Mouse (Mus musculus) yolk sac, embryonic 10.5 days (tissue): ENCODE results near the gene Gpat3.

Source experiments
- DNase-seq: peaks from one replicate; pipeline ENCODE4 v3.0.0-alpha.2; 2017; ENCODE audit warnings: low spot score

The Gpat3 gene

DNA sequence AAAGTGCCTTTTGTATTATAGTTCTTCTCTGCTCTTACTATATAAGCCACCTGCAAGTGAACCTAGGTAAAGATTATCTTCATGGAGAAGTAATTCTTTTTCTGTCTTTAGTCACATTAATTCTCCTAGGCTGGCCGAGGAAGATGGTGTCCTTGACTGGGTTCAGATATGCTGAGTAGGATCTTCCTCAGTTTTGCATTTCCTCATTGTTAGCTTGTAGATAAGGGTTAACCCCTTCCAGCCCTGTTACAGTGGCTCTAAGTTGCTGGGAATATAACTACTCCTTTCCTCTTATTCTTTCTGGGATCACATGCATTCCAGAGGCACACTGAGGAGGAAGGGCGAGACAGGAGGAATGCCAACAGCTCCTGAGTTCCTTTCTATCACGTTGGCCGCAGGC is 15.6 kb downstream of the Gpat3 start:
- DNase-seq = no peak

DNA sequence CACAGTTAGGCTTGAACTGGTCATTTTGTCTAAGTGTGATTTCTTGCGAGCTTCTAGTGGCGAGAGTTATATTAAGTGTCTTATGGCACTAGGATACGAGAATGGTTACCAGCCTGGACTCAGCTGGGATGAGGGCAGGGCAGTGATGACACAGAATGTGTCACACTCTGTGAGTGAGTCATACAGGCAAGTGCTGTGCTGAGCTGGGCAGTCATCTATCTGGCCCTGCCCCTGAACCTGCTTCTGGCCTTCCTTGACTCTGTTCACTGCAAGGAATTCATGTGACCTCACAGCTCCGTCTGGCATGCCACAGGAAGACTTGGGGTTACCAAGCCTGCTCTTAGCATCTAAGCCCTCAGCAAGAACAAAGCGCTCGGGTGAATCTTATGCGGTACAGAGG is 16.3 kb downstream of the Gpat3 start:
- no peak for DNase-seq

DNA sequence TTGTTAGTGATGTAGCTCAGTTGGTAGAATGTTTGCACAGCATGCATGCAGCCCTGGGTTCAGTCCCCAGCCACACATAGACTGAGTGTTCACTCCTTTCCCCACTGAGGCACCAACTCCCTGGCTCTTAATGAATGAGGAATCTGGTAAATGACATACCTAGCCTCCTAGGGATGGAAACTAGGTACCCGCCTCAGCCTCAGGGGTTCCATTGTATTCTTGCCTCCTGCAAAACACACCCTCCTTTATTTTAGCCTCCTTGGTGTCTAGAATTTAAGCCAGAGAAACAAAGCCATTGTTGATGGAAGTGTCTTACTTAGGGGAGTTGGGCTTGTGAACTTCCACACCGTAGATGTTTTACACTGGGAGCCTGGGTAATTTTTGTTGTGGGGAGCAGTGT is 17.6 kb downstream of the Gpat3 start:
- DNase-seq = no peak

DNA sequence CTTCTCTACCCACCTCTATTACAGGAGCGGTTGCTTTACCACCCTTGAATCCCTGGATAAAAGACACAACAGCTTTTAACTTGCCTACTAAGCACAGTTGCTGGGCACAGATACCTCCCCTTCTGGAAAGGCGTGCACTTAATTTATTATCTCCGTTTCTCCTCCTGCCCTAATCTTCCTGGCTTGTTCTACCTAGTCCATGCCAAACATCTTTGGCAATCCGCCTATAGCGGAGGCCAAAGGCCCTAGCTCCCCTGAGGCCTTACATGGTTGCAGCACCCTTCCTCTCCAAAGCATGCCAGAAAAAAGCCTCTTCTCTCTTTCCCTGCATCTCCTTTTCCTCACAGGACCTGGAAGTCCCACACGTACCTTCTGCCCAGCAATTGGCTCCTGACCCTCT is 18.9 kb downstream of the Gpat3 start:
- no peak for DNase-seq

DNA sequence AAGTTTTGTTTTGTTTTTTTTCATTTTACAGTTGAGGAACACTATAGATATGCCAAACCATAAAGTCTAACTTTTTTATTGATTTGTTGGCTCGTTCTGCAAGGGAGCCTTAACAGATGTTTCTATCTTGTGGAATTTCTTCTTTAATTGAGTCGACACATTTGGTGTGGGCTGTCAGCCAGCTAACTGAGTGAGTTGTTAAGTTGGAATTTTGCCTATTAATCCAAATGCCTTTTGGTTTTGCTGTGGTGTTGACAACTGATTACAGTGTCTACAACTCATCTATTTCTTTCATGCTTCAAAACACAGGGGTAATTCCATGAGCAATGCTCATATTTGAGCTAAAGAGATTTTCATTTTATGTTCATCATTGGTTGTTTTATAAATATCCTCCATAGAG is 20.7 kb downstream of the Gpat3 start:
- DNase-seq = no peak

DNA sequence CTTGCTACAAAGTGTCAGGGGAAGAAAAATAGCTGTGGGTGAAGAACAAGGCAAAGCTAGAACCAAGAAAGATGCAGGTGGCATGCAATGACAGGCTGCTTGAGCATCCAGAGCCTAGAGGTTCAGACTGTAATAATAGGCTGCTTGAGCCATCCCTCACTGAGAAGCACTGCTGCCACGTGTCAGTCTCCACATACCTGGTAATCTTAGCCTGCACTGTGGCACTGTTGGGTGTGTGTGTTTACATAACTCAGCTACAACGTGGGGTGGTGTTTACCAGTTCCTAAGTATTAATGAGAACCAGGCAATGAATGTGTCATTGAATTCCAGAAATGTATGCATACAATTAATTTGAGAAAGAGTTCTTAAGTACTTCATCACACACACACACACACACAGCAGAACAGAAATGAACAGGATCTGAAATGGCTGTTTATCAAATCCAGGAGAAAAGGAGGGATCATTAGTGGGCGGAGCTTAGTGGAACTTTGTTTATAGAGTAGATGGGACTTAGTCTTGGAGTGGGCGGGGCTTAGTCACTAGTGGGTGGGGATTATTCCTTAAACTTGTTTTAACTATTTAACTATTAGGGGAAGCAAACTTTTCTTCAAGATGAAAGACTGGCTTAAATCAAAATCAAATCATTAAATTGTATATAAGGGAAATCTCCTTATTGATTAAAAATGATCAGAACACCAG is 23.8 kb downstream of the Gpat3 start:
- no peak for DNase-seq

DNA sequence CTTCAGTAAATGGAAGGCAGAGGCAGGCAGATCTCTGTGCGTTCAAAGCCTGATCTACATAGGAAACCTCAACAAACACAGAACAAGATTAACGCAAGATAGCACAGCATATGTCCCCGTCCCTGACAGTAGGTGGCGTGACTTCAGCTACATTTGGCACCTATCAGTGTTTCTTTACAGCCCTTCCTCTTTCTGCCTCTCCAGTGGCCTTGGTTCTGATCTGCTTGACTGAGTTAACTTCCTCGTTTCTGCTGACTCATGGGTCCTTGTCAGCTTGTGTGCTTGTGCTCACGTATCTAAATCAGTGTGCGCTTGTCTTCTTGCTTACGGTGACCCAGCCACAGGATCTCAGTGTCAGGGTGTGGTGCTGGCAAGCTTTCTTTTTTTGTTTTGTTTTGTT is 26.5 kb downstream of the Gpat3 start:
- DNase-seq = no peak

DNA sequence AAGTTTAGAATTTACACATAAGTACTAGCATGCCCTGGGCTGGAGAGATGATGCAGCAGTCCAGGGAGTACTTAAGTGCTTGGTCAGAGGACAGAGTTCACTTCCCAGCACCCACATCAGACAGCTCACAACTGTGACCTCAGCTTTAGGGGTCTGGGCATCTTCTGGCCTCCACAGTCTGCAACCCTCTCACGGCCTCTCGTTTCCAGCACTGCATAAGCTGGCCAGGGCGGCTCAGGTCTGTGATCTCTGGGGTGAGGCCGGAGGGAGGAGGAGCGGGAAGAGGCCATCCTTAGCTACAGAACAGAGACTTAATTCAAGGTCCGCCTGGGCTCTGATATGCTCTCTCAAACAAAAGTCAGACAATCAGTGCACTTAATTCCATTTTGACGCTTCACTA is 29.2 kb downstream of the Gpat3 start:
- DNase-seq = no peak

DNA sequence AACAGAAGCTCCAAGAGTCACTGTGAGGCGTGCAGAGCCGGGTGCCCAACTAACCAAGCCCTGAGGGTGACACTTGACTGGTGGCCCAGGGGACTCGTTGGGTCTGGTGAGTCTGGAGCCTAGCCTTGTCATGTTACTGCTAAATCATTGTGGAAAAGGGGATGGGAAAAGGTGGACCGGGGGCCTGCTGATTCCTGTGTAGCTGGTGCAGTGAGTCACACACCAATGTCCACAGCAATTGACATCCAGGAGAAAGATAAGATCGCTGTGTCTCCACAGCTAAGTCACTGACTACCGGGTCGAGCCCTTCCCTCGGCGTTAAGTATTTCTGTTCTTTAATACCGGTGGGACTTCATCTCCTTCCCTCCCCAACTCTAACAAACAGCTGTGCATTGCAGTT is 29.7 kb downstream of the Gpat3 start:
- no peak for DNase-seq

DNA sequence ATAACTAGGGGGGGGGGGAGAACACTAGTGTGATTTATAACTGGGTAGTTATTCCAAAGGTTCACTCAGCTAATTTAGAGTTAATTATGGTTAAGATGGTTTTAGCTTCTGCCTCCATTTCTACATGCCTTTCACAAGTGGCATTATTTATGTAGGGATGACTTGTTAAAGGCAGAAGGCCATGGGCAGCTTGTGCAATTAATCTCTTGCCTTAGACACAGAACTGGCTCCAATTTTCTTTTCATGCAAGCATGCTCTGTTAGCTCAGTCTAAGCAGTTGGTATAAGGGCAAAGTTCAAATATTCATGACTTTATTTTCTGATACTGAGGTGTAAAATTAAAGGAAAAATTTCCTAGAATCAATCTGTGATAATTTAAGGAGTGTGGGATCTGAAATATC is 31.5 kb downstream of the Gpat3 start:
- no peak for DNase-seq

DNA sequence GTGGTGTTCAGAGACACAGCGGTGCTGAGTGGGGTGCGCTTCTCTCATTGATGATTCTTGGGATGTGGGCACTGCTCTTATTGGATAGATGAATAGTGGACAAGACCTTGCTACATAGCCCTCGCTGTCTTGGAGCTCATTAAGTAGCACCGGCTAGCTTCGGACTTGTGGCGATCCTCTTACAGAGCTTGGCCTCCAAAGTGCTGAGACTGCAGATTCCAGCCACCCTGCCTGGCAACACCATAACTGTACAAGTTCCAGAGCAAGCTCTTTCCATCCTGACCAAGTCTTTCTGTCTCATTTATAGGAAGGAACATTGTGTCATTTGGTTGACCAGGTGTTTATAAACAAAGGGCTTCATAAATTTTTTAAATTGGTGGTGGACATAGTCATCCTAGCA is 39.7 kb downstream of the Gpat3 start:
- DNase-seq = no peak

DNA sequence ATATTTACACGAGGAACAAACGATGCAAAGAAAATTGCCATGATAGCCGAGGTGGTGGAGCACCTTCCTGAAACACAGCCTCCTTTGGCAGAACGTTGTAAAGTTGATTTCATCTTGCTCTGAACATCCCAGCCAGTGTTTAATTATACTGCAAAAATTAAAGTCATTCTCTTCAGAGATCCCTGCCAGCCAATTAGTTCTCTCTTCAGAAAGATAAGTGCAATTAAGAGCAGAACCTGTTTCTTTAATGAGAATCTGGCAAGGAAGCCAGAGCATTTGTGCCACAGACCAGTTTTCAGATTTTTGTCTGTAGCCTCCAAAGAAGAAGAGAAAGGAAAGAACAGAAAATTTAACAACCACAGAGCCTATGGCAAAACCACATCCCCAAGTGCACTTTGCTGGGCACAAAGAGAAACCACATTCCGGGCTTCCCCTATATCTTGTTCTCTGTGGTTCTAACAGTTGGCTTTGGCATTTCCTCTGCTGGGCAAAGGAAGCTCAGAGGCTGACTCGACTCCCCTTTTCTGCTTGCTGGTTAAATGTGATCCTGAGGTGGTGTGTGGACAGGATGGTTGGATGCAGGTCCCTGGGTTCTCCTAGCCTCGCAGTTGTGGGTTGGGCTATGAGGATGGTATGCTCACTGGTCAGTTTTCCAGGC is 40.9 kb downstream of the Gpat3 start:
- no peak for DNase-seq

DNA sequence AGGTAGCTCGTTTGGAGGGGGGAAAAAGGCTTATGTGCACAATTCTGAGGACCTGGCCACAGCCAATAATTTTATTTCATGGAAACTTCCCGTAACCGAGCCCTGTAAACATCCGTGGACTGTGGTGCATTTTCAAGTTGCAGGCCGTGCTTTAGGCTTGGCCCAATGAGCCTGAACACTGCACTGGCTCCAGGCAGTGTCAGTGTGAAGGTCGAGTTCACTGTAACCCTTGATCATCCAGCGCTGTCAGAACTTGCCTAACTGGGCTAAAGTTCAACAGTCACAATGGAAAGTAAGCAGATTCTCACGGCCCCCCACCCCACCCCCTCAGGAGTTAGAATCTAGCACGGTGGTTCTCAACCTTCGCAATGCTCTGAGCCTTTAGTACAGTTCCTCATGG is 50.7 kb downstream of the Gpat3 start:
- DNase-seq = peak; percentile 20

DNA sequence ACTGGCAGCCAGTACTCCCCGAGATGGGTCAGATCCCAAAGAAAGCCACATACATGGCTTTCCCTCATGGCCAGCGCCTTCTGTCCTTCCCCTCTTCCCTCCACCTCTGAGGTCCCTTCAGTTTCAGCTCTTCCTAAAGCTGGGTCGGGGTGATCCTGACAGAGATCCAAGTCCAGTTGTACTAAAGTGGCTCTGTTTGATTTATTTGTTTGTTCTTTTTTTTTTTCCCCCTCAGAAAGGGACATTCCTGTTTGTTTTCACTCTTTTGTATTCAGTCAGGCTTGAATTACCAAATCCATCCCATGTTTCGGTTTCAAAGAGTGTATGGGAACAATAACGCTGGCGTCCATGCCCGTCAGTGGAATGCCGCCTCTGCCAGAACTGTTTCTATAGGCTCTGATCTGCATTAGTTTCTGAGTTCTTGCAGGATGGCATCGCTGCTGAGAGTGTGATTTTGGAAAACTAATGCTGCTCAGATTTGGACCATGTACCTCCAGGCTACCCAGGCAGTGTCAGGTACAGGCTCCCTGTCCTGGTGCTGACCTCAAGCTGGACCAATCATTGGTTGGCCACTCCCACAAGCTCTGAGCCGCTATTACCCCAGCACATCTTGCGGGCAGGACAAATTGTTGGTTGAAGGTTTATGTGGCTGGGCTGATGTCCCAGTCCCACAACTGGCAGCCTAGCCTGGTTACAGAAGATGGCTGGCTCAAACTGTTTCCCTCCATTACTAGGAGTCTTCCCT is 54.4 kb downstream of the Gpat3 start:
- no peak for DNase-seq

DNA sequence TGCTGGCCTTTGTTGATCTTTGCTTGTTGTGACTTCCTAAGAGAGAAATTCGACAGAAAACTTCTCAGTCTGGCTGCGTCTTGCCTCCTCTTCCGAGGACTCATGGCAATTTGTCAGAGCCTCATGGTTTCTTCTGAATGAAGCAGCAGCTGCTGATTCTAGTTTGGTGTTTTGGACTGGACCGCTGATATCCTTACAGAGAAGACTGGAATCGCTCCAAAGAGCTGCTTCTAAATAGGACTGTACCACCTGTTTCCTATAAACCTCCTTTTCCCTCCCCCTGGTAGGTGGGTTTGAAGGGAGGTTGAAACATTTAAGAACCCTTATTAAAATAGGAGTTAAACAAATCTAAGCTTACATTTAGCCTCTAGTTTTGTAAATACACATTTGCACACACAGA is 55.5 kb downstream of the Gpat3 start:
- no peak for DNase-seq

DNA sequence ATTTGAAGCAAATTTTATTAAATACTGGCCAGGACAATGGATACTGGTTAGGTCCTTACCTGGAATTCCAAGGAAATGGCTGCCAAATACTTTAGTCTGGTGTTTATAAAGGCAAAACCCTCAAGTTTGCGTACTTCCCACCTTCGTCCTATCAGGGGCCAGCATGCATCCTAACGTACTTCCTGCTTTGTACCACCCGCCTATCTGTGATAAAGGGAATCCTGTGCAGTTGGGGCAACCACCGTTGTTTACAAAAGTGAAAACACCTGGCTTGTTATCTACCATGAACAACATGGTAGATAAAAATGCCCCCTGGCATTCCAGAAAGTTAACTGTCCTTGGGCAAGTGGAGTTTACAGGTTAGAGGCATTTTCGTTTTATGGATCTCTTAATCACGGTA is 63.0 kb downstream of the Gpat3 start:
- DNase-seq = no peak

DNA sequence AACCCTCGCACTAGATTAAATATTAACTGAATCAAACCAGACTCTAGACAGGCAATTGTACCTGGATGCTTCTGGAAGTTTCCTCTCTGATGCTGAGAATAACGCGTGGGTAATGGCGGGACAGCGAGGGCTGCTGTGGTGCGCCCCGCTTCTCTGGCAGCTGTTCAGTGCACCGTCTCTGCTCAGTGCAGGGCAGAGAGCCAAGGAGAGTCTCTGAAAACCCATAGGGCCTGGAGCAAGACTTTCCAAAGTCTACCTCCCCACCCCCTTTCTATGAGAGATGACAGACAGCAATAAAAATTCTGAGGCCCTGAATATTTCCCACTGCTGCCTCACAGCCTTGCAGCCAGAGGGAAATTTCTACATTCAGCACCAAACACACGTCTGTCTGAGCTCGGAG is 63.4 kb downstream of the Gpat3 start:
- DNase-seq = no peak

DNA sequence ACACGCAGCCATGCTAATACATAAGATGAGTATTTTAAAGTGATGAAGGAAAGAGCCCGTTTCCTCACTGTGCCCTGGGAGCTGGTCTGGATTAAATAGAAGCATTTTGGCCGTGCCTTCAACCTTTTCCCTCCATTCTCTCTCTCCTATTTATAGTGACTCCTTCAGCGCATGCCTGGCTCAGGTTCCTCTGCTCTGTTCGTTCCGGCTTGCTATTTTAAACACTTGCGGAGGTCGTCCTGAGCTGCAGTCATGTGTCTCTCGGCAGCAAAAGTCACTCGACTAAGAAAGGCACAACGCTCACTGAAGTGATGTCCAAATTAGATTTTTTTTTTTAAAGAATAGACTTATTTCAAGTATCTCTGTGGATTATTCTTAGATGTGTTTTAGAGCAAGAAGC is 64.2 kb downstream of the Gpat3 start:
- no peak for DNase-seq

DNA sequence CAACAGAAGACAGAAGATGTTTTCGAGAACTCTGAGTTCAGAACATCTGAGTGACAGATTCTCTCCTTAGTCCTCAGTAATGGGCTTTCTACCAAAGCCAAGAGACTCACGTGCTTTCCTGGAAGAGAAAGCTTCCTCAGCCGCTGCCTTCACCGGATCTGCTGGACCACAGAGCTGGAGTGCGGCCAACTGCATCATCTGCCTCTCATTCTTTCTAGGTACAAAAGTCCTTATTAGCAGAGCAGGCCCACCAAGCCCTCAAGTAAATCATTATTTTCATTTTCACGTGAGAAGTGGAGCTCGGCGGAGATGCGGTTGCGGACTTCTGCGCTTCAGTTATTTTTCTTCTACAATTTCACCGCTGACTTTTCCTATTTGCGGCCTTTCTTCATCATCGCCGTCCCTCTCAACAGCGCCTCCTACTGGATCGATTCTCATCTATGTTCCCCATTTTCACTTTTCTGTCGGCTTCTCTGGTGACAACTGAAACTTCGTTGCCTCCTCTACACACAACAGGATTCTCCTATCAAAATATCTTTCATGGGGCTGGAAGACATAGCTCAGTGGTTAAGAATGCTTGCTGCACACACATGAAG is 66.1 kb downstream of the Gpat3 start:
- DNase-seq = no peak

DNA sequence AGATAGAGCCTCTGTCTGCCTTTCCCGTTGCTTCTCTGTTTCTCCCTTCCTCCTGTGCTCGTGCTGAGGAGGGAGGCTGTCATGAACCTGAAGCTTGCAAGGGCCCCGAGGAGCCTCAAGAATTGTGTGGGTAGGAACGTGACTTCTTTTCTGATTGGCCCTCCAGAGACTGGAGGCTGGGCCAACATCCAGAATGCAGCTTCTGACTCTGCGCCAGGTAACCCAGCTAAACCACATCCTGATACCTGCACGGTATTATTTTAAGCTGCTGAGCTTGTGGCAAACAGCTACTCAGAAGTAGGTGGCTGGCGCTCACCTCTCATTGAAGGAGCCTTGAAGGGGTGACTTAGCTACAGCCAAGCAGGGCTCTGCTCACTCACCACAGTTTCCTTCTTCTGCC is 66.9 kb downstream of the Gpat3 start:
- no peak for DNase-seq

DNA sequence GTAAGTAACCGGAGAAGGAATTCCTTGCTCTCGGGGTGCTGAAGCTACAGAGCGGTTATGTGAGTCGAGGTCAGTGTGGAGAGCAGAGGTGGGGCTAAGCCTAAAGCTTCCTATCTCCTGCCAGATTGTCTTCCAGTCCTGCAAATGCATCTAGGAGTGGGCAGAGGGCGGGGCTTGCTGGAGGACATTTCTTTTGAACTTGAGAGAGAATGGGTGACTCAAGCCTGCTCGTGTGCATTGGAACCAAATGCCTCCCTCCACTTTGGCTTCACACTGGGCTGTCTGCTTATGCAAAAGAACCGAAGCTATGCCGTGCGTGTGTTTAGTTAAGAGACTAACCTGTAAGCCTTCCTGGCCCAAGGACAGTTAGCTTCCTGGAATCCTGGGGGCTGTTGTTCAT is 67.8 kb downstream of the Gpat3 start:
- no peak for DNase-seq

DNA sequence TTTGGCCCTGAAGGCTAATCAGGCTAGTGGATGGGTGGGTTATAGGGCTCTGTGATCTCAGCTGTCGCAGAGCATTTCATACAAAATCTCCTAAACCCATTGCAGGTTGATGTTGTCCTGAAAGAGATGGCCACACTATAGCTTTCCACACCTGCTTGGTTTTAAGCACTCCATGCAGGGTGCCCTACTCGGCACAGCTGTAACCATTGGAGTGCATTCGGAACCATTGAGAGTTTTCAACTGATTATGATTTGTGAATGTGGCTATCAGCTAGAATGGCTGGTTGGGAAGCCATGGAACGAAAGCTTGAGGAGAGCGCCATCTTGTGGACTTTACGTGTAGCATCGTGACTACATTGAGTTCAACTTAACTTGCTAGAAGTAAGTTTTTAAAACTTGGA is 69.5 kb downstream of the Gpat3 start:
- DNase-seq = peak; percentile 22

DNA sequence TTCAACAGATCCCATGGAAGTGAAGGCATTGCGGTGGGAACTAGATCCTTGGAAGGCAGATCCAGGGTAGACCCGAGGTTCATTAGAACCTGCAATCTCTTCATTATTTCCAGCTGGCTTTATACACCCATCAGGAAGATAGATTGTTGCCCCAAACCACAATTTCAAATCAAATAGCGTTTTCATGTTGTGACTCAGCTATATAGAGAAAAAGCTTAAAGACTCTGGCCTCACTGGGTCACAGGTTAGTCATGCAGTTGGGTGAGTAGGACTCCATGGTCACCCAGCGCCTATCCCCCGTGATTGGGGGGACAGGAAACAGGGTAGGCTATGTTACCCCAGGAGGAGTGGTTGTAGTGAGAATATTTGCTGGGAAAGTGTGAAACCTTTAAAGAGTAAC is 69.9 kb downstream of the Gpat3 start:
- DNase-seq = no peak
